Mouse (Mus musculus): ENCODE data around the gene Zfp319. TPM values are rescaled to one million over a fixed set of nuclear protein-coding genes. Genes with fewer than 3 reads are reported as not detected.
A peak's percentile ranks its signal among the peaks of the same experiment; 100 is the strongest.

Zfp319 gene
- polyA plus RNA-seq, 1 experiment from 2014 or later, result 19.1 TPM

GRCm38 (mm10) chr8:95361016-95361341 is 29.2 kb upstream of the Zfp319 start:
- no peak for ATAC-seq (replicated peaks)
- H3K36me3 ChIP-seq (replicated peaks), result no peaks in the 10 kb centered on the region
- no peak overlapping the region for H3K9ac ChIP-seq
- 74% methylated on average over 3 of the region's 3 CpGs for WGBS
- no peaks in the 10 kb centered on the region for H3K27me3 ChIP-seq (replicated peaks)
- H3K4me3 ChIP-seq, result no peak overlapping the region
- no peak overlapping the region for H3K4me2 ChIP-seq
- peaks cover 35% of the 10 kb centered on the region for H3K4me1 ChIP-seq
- H3K27ac ChIP-seq, result no peak overlapping the region
- H3K9me3 ChIP-seq, result no peaks in the 10 kb centered on the region

GRCm38 (mm10) chr8:95360181-95361015 is 28.6 kb upstream of the Zfp319 start:
- Histone ChIP-seq H3K4me3 (no peak overlapping the region), H3K4me1 (peaks cover 38% of the 10 kb centered on the region), H3K27me3 (replicated peaks) (no peaks in the 10 kb centered on the region), H3K4me2 (no peak overlapping the region), H3K27ac (peak overlapping the region; percentile 45), H3K9ac (no peak overlapping the region), H3K36me3 (replicated peaks) (no peaks in the 10 kb centered on the region), H3K9me3 (no peaks in the 10 kb centered on the region)
- WGBS, result 41% methylated on average over 7 of the region's 7 CpGs
- peak; percentile 22; the same call in 1 of the 2 replicates for ATAC-seq (replicated peaks)

GRCm38 (mm10) chr8:95358550-95359411 is 27.0 kb upstream of the Zfp319 start:
- Histone ChIP-seq H3K4me2 (no peak overlapping the region), H3K27me3 (replicated peaks) (no peaks in the 10 kb centered on the region), H3K4me1 (peaks cover 52% of the 10 kb centered on the region), H3K27ac (peak overlapping the region; percentile 10; the same call in 1 of the 2 replicates), H3K9ac (no peak overlapping the region), H3K36me3 (replicated peaks) (no peaks in the 10 kb centered on the region), H3K4me3 (no peak overlapping the region), H3K9me3 (no peaks in the 10 kb centered on the region)
- 51% methylated on average over 8 of the region's 8 CpGs for WGBS
- no peak for ATAC-seq (replicated peaks)

DNA sequence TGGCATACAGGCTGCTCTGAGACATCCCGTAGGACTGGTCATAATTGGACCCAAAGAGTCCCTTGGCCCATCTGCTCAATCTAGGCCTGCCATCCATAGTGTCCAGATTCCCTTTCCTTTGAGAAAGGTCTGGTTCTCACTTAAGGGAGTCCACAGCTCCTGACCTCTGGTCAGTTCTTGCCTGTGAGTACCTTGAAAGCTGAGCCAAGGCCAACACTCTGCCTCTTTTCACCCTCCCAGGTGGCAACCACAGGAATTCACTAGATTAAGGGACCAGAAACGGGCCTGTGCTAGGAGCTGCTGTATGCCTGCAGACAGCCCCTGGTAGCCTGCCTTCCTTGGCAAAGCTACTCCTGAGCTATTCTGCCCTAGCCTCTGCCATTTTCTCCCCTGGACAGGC is 22.9 kb upstream of the Zfp319 start:
- Histone ChIP-seq H3K36me3 (replicated peaks) (no peaks in the 10 kb centered on the region), H3K4me1 (peaks cover 56% of the 10 kb centered on the region), H3K27ac (no peak overlapping the region), H3K9ac (no peak overlapping the region), H3K4me2 (peak overlapping the region; percentile 95; the same call in 1 of the 2 replicates), H3K9me3 (no peaks in the 10 kb centered on the region), H3K4me3 (no peak overlapping the region), H3K27me3 (replicated peaks) (no peaks in the 10 kb centered on the region)
- no peak for ATAC-seq (replicated peaks)
- 83% methylated on average over 2 of the region's 2 CpGs for WGBS

DNA sequence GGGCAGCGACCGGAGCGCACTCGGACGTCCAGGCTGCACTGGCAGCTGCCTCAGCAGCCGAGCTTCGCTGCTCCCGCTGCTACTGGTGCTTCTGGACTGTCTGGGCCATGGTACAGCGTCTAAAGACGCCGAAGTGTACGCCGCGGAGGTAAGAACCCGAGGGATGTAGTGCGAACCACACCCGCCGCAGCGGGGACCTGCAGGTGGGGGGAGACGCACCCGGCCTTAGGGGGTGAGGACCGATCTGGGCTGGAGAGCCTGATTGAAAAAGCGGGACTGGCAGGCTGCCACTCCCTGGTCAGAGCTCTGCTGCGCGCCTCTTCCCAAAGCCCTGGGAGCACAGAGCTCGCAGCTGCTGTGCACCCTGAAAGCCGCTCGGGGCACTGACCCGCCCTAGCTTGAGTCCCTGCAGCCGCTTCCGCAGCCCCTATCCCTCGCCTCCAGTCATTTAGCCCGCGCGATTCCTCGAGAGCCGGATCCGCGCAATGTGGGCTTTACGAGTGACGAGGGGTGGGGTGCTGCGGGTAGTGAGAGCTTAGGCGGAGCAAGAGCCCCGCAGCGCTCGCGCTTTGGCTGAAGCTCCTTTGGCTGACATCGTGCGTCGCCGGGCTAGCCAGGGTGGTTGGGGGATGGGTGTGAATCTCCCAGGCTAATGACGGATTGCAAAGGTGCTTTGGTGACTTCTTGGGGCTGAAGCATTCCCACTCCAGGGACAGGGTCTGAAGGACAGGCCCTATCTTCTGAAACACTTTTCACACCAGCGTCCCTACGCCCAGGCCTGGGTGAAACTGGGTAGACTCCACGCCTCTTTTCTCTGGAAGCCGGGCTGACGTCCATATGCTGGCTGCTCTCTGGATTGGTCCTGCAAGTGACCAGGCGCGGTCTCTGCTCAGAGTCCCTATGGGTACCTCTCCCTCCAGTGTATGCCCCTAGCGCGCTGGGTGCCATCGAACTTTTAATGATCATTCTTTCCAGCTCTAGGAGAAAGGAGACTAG is 21.4 kb upstream of the Zfp319 start:
- H3K4me3 ChIP-seq, result peak overlapping the region; percentile 84
- peak overlapping the region; percentile 80 for H3K27ac ChIP-seq
- H3K36me3 ChIP-seq (replicated peaks), result no peaks in the 10 kb centered on the region
- H3K27me3 ChIP-seq (replicated peaks), result no peaks in the 10 kb centered on the region
- peak; percentile 56 for ATAC-seq (replicated peaks)
- peak overlapping the region; percentile 68 for H3K9ac ChIP-seq
- H3K4me2 ChIP-seq, result peak overlapping the region; percentile 95
- H3K4me1 ChIP-seq, result peaks cover 57% of the 10 kb centered on the region
- WGBS, result 2% methylated on average over 60 of the region's 62 CpGs
- no peaks in the 10 kb centered on the region for H3K9me3 ChIP-seq

GRCm38 (mm10) chr8:95352151-95352870 is 20.6 kb upstream of the Zfp319 start, which contains the start of gene Mmp15:
Mmp15 (plus strand) TSS chr8:95352268.
- H3K4me2 ChIP-seq, result peak within 1 kb of the TSS; percentile 95
- H3K27me3 ChIP-seq (replicated peaks), result no peaks in the 10 kb centered on the region
- peak within 1 kb of the TSS; percentile 84 for H3K4me3 ChIP-seq
- peak within 1 kb of the TSS; percentile 80 for H3K27ac ChIP-seq
- under 1% methylated on average over 70 of the region's 80 CpGs for WGBS
- no peaks in the 10 kb centered on the region for H3K36me3 ChIP-seq (replicated peaks)
- peaks cover 54% of the 10 kb centered on the region for H3K4me1 ChIP-seq
- H3K9me3 ChIP-seq, result no peaks in the 10 kb centered on the region
- peak within 1 kb of the TSS; percentile 68 for H3K9ac ChIP-seq
- peak; percentile 81 for ATAC-seq (replicated peaks)

- H3K4me3 ChIP-seq, result peak overlapping the region; percentile 84
- ATAC-seq (replicated peaks), result no peak
- peak overlapping the region; percentile 95 for H3K4me2 ChIP-seq
- H3K27ac ChIP-seq, result peak overlapping the region; percentile 80
- H3K9ac ChIP-seq, result 0 out of 2 replicates have a peak overlapping the region, but pooled peaks have one; percentile 68
- no peaks in the 10 kb centered on the region for H3K36me3 ChIP-seq (replicated peaks)
- 2% methylated on average over 15 of the region's 15 CpGs for WGBS
- no peaks in the 10 kb centered on the region for H3K27me3 ChIP-seq (replicated peaks)
- H3K4me1 ChIP-seq, result peaks cover 59% of the 10 kb centered on the region
- H3K9me3 ChIP-seq, result no peaks in the 10 kb centered on the region
These were observed 19.7 kb upstream of the Zfp319 start for GRCm38 (mm10) chr8:95351461-95351860.

- H3K27me3 ChIP-seq (replicated peaks), result no peaks in the 10 kb centered on the region
These were observed 17.3 kb upstream of the Zfp319 start for GRCm38 (mm10) chr8:95348811-95349630.

DNA sequence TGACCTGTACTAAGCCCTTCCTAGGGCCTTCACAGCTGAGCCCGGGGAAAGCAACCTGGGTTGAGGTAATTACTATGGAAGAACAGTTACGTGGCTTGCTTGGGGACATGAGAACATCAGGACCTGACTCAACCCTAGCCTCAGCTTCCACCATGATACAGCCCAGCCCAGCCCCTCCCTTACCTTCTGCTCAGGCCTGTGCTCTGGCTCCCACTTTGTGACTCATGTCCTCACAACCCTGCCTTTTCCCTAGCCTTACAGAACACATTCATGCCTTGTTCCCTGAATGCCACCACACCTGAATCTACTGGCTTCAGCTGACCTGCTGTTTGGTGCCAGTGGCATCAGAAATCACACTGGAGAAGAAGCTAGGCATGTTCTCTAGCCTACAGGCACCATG is 16.6 kb upstream of the Zfp319 start:
- peaks cover 36% of the 10 kb centered on the region for H3K4me1 ChIP-seq
- no peaks in the 10 kb centered on the region for H3K27me3 ChIP-seq (replicated peaks)
- WGBS, result 89% methylated on average over 2 of the region's 2 CpGs
- no peaks in the 10 kb centered on the region for H3K9me3 ChIP-seq
- no peak overlapping the region for H3K4me3 ChIP-seq
- H3K27ac ChIP-seq, result 0 out of 2 replicates have a peak overlapping the region, but pooled peaks have one; percentile 15
- H3K9ac ChIP-seq, result no peak overlapping the region
- H3K4me2 ChIP-seq, result no peak overlapping the region
- H3K36me3 ChIP-seq (replicated peaks), result peaks cover 8% of the 10 kb centered on the region; the same call in 1 of the 2 replicates
- ATAC-seq (replicated peaks), result no peak

More at GRCm38 (mm10) chr8:95348811-95349630, 17.3 kb upstream of the Zfp319 start:
- Histone ChIP-seq H3K4me3 (no peak overlapping the region), H3K9me3 (no peaks in the 10 kb centered on the region), H3K4me1 (peaks cover 43% of the 10 kb centered on the region), H3K9ac (no peak overlapping the region), H3K36me3 (replicated peaks) (0 out of 2 replicates have a peak, but pooled peaks cover 7% of the 10 kb centered on the region), H3K4me2 (peak overlapping the region; percentile 19; the same call in 1 of the 2 replicates), H3K27ac (0 out of 2 replicates have a peak overlapping the region, but pooled peaks have one; percentile 15)
- WGBS, result 47% methylated on average over 19 of the region's 19 CpGs
- ATAC-seq (replicated peaks), result no peak

All from midbrain, embryonic 15.5 days (tissue).